Mouse (Mus musculus) thymus, adult 18-20 months (tissue): ENCODE data around the gene Cox19.

Experiments
- DNase-seq, 2 experiments: peaks; one replicate each; pipeline ENCODE4 v3.0.0; 2022; ENCODE audit warnings: mixed read lengths in 2 of 2

Cox19 gene

DNA sequence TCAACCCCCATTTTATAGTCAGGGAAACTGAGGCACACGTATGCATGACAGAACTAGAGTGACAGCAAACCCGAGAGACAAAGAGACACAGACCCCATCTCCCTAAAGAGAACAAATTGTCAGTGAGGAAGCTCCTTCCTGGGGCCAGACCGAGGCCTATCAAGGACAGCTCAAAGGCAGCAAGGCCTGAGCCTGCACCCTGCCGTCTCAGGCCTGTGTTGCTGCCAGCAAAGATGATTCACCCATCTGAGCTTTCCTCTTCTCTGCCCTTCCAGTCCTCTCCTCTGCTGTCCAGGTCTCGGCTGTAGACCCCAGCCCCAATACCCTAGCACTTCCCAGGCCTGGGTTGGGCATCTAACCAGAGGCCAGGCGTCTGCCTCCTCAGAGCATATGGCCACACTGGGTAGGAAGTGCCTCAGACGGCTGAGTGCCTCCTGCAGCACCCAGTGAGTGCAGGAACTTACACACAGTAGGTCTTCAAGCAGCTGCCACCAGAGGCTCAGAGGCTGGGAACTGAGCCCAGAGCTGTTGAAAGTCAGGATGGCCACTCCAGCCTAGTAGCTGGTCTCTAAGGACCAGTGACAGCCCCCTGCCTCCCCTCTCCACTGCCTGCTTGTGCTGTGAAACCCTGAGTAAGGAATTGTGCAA is 24.1 kb downstream of the Cox19 start:
- DNase-seq: no peak

DNA sequence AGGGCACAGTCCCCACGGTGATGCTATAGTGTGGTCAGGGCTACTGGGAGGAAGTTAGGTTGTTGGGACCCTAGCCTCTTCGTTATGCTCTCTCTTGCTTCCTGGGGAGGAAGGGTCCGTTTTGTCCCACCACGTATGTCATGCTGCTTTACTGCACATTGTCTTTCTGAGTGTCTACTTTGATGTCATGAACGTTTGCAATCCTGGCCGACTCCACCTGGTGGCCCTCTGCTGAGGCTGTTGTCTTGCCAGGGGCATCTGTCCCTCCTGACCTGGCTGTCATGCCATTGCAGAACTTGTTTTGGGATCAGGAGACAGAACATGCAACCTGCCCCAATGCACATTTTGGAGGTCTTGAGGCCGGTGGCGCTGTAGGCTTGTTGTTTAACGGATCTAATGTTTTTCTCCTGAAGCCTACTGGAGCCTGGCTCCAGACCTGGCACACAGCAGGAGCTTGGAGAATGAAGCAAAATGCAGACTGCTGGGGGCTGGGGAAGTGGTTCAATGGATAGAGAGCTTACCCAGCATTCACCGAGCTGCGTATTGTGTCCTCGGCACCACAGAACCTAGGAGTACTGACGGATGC is 25.0 kb downstream of the Cox19 start:
- no peak for DNase-seq

DNA sequence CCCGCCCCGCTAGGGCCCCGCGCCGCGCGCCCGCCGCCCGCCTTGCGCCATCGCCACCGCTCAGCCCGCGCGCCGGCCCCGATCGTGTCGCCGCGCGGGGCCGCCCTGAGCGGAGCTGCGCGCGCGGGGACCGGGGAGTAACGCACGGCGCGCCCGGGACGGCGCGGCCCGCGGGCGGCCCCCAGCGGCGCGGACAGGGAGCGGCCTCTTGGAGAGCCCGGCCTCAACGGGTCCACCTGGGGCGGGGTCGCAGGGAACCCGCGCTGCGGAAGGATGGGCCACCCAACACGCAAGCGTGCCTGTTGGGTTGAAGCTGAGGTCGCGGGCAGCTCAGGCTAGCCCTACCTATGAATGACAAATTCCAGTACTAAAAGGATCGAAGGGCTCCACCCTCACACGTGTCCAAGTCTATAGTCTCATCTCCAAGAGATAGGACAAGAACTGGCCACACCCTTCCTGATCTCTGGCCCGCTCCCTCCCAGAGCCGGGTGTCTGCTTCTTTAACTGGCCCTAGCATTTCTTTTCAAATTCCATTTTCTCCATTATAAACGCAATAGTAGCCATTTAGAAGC is 25.7 kb downstream of the Cox19 start, which contains the start of gene Adap1:
TSS of gene Adap1 (minus strand) at position 228 of the 572 bp plus-strand sequence.
- peak; percentile 31 for DNase-seq

DNA sequence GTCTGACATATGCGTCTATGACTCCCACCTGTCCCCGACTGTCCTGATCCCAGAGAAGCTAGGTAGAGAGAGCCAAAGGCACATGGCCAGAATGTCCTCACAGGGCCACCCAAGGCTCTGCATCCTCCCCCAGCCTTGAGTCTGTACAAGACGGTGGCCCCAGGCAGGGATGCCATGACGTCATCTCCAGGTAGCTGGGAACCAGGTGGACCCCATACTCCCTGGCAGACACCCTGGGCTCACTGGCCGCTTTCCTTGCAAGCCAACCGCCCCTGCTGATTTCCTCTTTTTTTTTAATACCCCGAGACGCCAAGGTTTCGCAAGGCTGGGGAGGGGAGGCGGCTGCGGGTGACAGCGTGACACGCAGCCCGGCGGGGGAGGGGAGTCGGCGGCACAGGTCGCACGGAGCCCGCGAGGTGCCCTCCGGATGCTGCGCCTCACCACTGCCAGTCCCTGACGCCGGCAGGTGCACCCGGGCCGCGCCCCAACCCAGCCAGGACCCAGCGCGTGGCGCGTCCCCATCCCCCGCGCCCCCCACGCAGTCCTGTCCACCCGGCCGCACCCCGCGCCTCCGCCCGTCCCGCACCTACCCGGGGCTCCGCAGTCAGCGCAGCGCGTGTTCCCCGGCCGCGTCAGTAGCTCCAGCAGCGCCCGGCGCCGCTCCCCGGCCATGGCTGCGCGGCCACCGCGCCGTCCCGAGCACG is 26.4 kb downstream of the Cox19 start:
- no peak for DNase-seq

DNA sequence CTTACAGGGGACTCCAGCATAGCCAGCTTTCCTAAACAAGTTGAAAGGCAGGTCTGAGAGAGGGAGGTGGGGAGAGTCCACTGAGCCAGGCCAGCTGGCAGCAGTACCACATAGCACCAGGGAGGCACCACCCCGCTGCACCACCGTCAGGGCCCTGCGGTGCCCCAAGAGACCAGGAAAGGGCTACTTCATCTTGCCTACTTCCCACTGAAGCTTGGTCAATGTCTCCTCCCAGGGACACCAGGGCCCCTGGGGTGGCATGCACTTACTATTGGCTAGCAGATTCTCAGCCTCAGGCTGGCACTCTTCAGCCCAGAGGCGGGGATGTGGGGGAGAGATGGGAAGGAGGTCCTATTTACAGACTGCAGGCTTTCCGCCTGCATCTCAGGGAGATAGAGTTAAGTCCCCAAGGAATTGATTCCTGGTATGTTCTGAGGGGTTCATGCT is 27.1 kb downstream of the Cox19 start:
- DNase-seq: no peak

DNA sequence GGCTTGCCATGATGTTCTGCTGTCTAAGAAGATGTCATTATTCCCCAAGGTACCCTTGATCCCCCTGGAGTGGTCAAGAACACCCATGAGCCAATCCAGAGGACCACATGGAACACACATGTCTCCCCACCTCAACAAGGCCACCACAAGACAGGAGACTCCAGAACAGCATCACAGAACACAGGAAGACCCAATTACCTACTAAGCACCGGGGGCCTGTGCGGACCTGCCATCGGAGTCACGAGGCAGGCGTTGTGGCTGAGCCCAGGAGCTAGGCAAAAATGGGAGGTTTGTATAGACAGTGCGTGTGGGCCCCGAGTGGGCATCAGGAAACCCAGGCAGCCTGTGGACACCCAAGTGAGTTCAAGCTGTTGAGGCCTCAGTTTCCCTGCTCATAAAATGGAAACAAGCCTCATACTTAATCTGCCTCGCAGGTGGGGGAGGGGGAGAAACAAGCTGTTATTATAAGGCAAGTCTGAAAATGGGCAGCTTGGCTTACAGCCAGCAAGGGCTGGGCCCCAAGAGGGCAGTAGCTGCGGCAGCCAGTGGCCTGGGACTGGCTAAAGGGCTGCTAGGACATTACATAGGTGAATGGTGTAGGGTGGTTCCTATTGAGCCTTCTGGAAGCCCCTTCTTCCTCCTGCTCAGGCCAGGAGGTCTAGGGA is 27.8 kb downstream of the Cox19 start:
- no peak for DNase-seq

DNA sequence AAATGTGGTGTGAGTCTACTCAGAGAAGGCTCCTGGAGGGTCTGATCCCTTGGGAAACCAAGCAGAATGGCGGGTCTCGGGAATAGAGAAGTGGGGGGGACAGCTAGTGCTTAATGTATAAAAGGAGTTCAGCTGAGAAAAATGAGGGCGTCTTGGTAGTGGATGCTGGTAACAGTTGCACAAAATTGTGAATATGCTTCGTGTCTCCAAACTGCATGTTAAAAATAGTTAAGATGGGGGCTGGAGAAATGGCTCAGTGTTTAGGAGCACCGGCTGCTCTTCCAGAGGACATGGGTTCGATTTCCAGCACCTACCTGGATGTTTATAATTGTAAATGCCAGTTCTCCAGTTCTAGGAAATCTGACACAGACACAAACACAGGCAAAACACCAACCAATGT is 29.9 kb downstream of the Cox19 start:
- no peak for DNase-seq

DNA sequence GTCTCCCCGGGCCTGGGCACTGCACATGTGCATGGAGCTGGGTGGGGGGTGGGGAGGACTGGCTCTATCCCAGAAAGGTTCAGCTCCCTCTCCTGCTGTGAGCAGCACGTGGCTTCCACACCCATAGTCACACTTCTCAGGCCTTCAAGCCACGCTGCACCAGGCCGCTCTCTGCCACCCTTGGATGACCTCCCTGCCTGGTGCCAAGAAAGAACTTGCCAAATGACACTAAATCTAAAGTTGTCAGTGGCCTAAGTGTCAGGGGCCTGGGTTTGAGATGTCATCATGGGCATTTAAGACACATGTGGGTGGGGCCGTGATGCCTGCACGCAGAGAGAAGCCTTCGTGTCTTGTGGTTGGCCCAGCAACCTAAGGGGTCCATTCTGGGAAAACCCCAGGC is 30.8 kb downstream of the Cox19 start:
- no peak for DNase-seq

DNA sequence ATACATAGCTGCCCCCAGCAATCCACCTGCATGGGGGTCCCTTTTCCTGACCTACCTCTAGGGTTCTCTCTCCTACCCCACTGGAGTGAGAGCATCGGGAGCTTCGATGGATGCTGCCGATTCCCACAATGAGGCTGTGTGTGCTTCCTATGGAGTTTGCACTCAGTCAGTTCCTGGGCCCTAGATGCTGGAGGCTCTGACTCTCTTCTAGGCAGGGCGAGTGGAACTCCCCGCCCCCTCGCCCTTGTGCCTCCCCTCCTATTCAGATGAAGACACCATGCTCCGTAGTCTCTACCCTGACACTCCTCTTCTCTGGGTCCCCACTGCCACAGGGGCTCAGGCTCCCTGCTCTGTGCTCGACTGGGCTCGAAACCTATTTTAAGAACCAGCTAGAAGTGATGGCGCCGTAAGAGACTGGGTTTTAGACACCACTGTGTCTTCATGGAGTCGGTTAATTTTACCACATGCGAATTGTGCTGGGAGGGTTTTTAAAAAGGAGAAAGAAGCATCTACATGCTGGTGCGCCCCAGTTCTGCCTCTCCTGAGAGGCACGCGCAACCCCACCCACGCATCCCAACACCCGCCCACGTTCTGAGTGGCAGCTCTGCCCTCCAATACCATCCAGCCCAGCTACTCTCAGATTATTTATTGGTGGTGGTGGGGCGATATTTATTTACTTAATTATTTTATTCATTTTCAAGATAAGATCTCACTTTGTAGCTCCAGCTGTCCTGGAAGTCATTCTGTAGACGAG is 33.3 kb downstream of the Cox19 start:
- no peak for DNase-seq

DNA sequence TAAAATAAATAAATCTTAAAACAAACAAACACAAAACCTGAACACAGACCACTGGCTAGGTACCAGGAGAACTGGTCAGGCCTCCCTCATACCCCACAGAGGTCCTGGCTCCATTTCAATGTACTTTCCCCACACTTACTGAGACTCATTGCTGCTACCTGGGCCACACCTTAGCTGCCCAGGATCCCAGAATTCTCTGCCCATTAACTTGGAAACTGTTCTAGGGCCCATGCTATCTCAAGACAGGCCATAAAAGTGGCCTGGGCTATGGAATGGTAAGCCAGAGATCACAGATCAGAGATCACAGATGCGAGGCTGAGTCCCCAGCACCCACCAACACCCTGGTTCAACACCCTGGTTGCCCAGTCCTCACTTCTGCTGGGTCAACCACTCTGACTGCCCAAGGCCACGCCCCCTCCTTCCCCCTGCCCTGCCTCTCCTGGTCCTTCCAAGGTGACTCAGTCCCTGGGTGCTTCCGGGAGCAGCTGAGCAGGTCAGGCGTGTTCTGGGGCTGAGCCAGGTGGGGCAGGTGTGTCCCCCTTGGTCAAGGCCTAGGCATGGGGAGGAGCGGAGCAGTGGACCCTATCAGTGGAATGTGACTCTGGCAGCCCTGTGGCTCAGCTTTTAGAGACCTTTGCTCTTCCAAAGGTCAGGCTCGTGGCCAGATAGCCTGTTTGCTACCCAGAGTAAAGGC is 34.1 kb downstream of the Cox19 start:
- no peak for DNase-seq

DNA sequence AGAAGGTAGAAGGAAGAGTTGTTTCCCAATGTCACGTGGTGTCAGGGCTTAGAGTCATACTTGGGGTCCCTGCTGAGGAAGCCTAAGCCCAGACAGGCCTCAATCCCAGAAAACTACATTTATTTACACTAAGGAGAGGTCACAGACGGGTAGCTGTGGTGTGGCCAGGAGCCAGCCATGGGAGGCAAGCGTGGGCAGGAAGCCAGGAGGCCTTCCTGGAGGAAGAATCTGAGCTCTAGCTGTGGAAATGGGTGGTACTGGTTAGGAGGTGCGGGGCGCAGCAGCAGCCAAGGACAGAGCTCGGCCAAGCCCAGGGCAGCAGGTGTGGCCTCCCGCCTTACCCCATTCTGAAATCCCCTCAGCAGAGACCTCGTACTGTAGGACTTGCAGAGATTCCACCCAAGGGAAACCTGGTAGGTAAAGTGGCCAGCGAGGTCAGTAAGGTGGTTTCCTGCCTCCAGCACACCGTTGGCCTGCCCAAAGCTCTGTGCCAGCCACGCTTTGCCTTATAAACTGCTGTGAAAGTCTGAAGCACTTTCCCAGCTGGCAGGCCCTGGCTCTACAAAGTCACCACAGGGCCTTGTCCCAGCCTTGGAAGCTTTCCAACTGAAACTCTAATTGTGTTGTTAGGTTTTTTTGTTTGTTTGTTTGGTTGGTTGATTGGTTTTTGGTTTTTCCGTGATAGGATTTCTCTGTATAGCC is 36.1 kb downstream of the Cox19 start:
- DNase-seq: no peak

DNA sequence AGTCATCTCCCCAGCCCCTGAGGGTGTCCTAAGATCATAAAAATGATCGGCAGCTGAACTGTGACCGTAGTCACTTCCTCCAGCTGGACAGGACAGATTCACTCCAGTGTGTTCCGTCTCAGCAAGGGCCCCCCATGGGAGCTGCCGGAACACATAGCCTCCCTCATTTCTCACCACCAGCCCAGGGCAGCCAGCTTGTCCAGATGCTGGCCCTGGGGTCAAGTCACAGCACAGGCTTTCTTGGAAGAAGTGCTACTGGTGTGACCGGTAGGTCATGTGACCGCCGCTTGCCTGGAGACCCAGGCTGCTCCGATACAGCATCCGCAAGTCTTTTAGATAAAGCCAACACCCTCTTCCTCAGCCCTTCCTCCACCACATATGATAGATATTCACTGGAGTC is 37.7 kb downstream of the Cox19 start:
- no peak for DNase-seq

DNA sequence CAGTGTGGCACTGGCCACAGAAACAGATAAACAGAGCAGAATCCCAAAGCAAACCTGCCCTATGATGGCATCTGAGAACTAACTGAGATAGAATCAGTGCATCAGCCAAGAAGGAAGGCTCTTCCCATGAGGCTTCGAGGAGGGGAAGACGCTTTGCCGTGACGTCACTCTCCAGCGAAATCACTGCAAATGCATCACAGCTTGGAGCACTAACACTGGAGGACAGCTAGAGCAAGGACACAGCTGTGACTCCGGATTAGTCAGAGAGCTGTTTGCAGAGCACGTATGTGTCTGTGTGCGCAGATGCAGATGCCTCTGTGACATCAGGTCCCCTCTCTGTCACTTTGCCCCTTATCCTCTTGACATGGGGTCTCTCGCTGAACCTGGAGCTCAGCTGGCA is 39.4 kb downstream of the Cox19 start:
- DNase-seq: no peak

DNA sequence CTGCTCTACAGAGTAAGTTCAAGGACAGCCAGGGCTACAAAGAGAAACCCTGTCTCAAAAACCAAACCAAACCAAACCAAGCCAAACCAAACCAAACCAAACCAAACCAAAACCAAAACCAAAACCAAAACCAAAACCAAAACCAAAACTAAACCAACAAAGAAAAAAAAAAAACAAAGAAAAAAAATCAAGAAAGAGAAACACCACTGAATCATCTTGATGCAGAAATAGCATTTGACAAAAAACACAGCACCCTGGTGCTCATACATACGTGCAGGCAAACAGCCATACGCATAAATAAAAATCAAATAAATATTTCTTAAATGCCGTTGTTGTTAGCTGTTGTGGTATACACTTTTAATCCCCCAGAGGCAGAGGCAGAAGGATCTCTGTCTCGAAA is 40.7 kb downstream of the Cox19 start:
- no peak for DNase-seq

DNA sequence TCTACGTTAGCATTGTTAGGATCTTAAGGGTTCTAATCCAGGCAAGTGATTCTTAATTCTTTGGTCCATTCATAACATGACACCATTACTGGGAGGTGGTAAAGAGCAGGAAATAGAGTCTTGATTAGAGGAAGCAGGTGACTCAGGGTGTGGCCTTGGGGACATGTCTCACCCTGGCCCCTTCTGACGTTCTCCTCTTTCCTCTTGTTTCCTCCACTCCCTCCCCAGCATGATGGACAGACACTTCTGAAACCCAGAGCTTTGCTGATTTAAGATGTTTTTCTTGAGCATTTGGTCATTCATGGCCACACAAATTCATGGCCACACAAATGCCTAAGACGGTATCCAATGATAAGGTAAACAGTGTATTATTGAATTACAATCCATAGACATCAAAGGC is 41.3 kb downstream of the Cox19 start:
- no peak for DNase-seq

DNA sequence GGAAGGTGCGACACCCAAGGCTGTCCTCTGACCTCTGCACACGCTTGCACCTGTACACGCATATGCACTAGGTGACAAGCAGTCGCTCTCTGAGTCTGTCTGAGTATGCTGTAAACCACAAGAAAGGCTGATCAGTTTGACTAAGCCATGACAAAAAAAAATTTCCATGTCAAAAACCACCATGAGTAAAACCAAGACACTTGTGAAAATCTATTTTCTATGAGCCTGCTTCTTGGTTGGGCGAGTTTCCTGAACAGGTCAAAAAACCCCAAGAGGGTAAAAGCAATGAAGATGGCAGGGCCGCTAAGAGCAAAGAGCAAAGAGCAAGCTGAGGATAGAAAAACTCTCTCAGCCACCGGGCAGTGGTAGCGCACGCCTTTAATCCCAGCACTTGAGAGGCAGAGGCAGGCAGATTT is 47.6 kb downstream of the Cox19 start:
- DNase-seq: no peak

DNA sequence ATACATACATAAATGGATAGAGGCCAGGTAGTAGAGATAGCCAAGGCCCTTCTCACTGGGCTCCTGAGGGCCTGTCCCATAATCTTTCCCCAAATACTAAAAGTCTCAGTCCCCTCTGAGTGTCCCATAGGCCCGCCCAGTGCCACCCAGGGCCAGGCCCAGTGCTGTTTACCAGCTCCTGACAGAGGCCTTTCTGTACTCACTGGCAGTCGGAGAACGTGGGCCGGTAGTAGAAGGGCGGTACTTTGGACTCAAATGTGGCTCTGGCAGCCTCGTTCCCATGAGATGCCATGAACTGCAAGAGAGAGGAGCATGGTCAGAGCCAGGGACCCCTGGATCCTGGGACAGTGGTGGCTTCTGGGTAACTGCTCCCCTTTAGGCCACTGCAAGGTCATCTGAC is 49.1 kb downstream of the Cox19 start:
- DNase-seq: no peak

DNA sequence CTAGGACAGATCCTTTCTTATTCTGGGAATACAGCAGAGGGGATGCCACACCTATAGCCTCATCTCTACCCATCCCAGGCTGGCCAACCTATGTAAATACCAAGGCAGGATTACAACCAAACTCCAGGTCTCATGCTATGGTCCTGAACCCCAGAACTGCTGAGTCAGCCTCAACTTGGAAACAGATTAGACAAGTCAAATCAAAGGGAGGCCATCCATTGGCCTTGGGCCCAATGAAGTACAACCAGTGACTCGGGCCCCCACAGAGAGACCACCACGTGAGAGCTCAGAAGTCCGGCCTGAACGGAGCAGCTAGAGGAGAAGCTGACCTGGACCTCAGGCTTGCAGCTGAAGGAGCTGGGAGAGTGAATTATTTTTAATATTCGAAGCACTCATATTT is 53.5 kb downstream of the Cox19 start:
- DNase-seq: no peak

DNA sequence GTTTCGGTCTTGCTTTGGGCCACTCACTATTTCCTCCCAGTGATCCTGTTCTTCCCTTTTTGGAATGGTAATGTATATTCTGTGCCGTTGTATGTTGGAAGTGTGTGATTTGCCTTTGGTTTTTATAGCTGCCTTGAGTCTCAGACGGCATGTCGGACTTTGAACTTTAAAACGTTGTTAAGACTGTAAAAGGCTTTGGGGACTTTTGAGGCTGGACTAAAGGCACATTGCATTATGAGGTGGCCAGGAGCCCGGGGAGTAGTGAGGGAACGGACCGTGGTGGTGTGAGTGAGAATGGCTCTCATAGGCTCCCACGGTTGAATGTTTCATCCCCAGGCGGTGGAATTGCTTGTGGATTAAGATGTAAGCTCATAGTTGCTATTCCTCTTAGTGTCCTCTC is 54.1 kb downstream of the Cox19 start:
- no peak for DNase-seq

DNA sequence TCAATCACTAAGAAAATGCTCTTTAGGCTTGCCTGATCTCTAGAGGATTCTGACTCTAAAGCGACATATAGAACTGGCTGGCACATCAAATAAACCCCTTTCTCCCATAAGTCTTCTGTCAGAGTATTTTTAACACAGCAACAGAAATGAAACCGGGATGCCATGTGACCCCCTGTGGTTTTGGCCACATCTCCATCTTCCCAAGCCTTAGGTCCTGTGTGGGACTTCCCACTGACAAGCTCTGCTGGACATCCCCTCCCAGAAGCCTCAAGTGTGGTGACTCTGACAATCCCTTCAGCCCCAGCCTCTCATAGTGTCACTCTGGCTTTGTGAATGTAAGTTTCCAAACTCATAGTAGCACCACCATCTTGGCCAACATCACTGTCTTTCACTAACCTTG is 57.1 kb downstream of the Cox19 start:
- no peak for DNase-seq

DNA sequence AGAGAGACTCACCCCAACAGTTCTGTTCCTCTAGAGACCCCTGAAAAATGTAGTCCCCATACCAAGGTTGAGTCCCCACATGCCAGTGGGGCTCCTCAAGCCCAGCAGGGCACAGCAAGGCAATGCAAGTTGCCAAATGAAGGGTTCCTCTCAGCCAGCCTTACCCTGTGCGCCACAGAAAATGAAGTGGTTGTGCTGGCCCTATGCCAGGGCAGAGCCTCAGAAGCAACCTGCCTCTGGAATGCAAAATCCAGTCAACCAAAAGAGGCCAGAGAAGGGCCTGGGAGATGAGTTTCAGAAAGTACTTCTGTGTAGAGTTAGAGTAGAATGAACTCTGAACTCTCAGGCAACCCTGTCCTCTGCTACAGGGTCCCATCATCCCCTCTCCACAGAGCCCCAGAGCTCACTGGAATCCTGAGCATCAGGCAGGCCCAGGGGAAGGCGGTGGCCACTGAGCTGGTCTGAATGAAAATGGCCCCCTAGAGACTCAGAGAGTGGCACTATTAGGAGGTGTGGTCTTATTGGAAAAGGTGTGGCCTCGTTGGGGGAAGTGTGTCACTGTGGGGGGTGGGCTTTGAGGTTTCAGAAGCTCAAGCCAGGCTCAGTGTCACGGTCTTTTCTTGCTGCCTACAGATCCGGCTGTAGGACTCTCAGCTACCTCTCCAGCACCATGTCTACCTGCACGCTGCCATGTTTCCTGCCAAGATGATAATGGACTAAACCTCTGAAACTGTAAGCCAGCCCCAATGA is 59.2 kb downstream of the Cox19 start:
- DNase-seq: no peak
